Mouse (Mus musculus) E14TG2a.4 (cell line): ENCODE measurements around the gene Neurog1.

Source experiments
- H3K27me3 ChIP-seq: 2 replicates; pipeline ENCODE4 v1.6.1; 2014; ENCODE audit warnings: low read length, control low read depth; ENCODE audit not compliant: insufficient read depth
- H3K36me3 ChIP-seq: 2 replicates; pipeline ENCODE4 v1.6.1; 2014; ENCODE audit warnings: low read length, control low read depth; ENCODE audit not compliant: insufficient read depth
- H3K4me1 ChIP-seq: replicated peaks from 2 replicates; pipeline ENCODE4 v1.6.1; 2014; ENCODE audit warnings: low read depth, low read length, control low read depth
- H3K4me3 ChIP-seq: replicated peaks from 2 replicates; pipeline ENCODE4 v1.5.1; 2014; ENCODE audit warnings: mild to moderate bottlenecking, low read length
- H3K9me3 ChIP-seq: 2 replicates; pipeline ENCODE4 v1.6.1; 2014; ENCODE audit warnings: low read length, control low read depth
- CTCF ChIP-seq: conservative IDR thresholded peaks from 2 replicates; pipeline ENCODE4 v1.5.1; 2014; ENCODE audit warnings: low read length
- NANOG ChIP-seq: IDR thresholded peaks from 2 replicates; pipeline ENCODE4 v1.6.1; 2014; ENCODE audit warnings: borderline replicate concordance, low read length, mixed read lengths
- POU5F1 ChIP-seq: IDR thresholded peaks from 2 replicates; pipeline ENCODE4 v1.6.1; 2014; ENCODE audit warnings: low read length, borderline replicate concordance

Gene Neurog1

GRCm38 (mm10) chr13:56288601-56289000 lies 36.6 kb upstream of the Neurog1 start:
- Histone ChIP-seq H3K4me3 (no peak overlapping the region), H3K4me1 (peaks cover 21% of the 10 kb centered on the region), H3K27me3 (peaks cover 57% of the 10 kb centered on the region), H3K36me3 (no peaks in the 10 kb centered on the region), H3K9me3 (no peaks in the 10 kb centered on the region)
- TF ChIP-seq NANOG, result no peak
- TF ChIP-seq CTCF, result no peak
- no peak for TF ChIP-seq POU5F1

- peaks cover 19% of the 10 kb centered on the region for H3K4me1 ChIP-seq
- no peaks in the 10 kb centered on the region for H3K9me3 ChIP-seq
- TF ChIP-seq CTCF, result no peak
- TF ChIP-seq NANOG, result no peak
- TF ChIP-seq POU5F1, result no peak
- H3K4me3 ChIP-seq, result no peak overlapping the region
- peaks cover 55% of the 10 kb centered on the region for H3K27me3 ChIP-seq
- no peaks in the 10 kb centered on the region for H3K36me3 ChIP-seq
Observed at GRCm38 (mm10) chr13:56287091-56287490, 35.1 kb upstream of the Neurog1 start.

GRCm38 (mm10) chr13:56283321-56283720 lies 31.4 kb upstream of the Neurog1 start:
- H3K36me3 ChIP-seq, result no peaks in the 10 kb centered on the region
- TF ChIP-seq CTCF (no peak), POU5F1 (no peak), NANOG (no peak)
- H3K27me3 ChIP-seq, result peaks cover 45% of the 10 kb centered on the region
- H3K4me1 ChIP-seq, result peaks cover 7% of the 10 kb centered on the region
- no peak overlapping the region for H3K4me3 ChIP-seq
- H3K9me3 ChIP-seq, result no peaks in the 10 kb centered on the region

- peaks cover 12% of the 10 kb centered on the region for H3K4me1 ChIP-seq
- H3K4me3 ChIP-seq, result no peak overlapping the region
- no peaks in the 10 kb centered on the region for H3K36me3 ChIP-seq
- H3K27me3 ChIP-seq, result peaks cover 33% of the 10 kb centered on the region
- no peaks in the 10 kb centered on the region for H3K9me3 ChIP-seq
- TF ChIP-seq CTCF (peak; percentile 74), NANOG (no peak)
Observed at GRCm38 (mm10) chr13:56280356-56280755, 28.4 kb upstream of the Neurog1 start.

GRCm38 (mm10) chr13:56279439-56279838 lies 27.5 kb upstream of the Neurog1 start:
- Histone ChIP-seq H3K4me1 (peaks cover 12% of the 10 kb centered on the region), H3K9me3 (no peaks in the 10 kb centered on the region), H3K4me3 (no peak overlapping the region), H3K27me3 (peaks cover 32% of the 10 kb centered on the region), H3K36me3 (no peaks in the 10 kb centered on the region)
- no peak for TF ChIP-seq NANOG
- TF ChIP-seq CTCF, result peak; percentile 81
- no peak for TF ChIP-seq POU5F1

- Histone ChIP-seq H3K9me3 (peaks cover 11% of the 10 kb centered on the region), H3K4me1 (peaks cover 24% of the 10 kb centered on the region), H3K27me3 (peaks cover 15% of the 10 kb centered on the region), H3K36me3 (no peaks in the 10 kb centered on the region), H3K4me3 (no peak overlapping the region)
- no peak for TF ChIP-seq POU5F1
- TF ChIP-seq CTCF, result no peak
- TF ChIP-seq NANOG, result no peak
Observed at GRCm38 (mm10) chr13:56275171-56275570, 23.2 kb upstream of the Neurog1 start.

- Histone ChIP-seq H3K9me3 (peaks cover 11% of the 10 kb centered on the region), H3K4me1 (peaks cover 25% of the 10 kb centered on the region), H3K4me3 (no peak overlapping the region), H3K27me3 (peaks cover 43% of the 10 kb centered on the region), H3K36me3 (no peaks in the 10 kb centered on the region)
- TF ChIP-seq POU5F1 (no peak), NANOG (no peak), CTCF (no peak)
Observed at GRCm38 (mm10) chr13:56270124-56270523, 18.2 kb upstream of the Neurog1 start.

- H3K4me1 ChIP-seq, result peaks cover 14% of the 10 kb centered on the region
- peaks cover 11% of the 10 kb centered on the region for H3K9me3 ChIP-seq
- TF ChIP-seq CTCF, result peak; percentile 81
- TF ChIP-seq NANOG, result no peak
- TF ChIP-seq POU5F1, result no peak
- peaks cover 70% of the 10 kb centered on the region for H3K27me3 ChIP-seq
- no peaks in the 10 kb centered on the region for H3K36me3 ChIP-seq
- no peak overlapping the region for H3K4me3 ChIP-seq
Observed at GRCm38 (mm10) chr13:56267396-56267795, 15.4 kb upstream of the Neurog1 start.

- H3K36me3 ChIP-seq, result no peaks in the 10 kb centered on the region
- peaks cover 5% of the 10 kb centered on the region for H3K9me3 ChIP-seq
- peaks cover 78% of the 10 kb centered on the region for H3K27me3 ChIP-seq
- peak; percentile 68 for TF ChIP-seq CTCF
- no peak for TF ChIP-seq POU5F1
- H3K4me1 ChIP-seq, result peaks cover 20% of the 10 kb centered on the region
- no peak overlapping the region for H3K4me3 ChIP-seq
Observed at GRCm38 (mm10) chr13:56266435-56266834, 14.5 kb upstream of the Neurog1 start.
